Mouse (Mus musculus) bone marrow macrophage, adult 2 months (primary cell): ENCODE measurements around the gene Prg3. TPM values are rescaled to one million over a fixed set of nuclear protein-coding genes. Genes with fewer than 3 reads are reported as not detected.

Source experiments
- H3K27ac ChIP-seq: 2 replicates; pipeline ENCODE4 v1.5.1; 2012; ENCODE audit warnings: low read depth, low read length; ENCODE audit not compliant: insufficient read depth
- H3K4me1 ChIP-seq: 2 replicates; pipeline ENCODE4 v1.6.1; 2012; ENCODE audit warnings: low read length; ENCODE audit not compliant: control insufficient read depth, insufficient read depth
- H3K4me3 ChIP-seq: 2 replicates; pipeline ENCODE4 v1.5.1; 2012; ENCODE audit warnings: mild to moderate bottlenecking, low read length, moderate library complexity; ENCODE audit not compliant: insufficient read depth
- CTCF ChIP-seq: IDR thresholded peaks from 2 replicates; pipeline ENCODE4 v1.5.1; 2012; ENCODE audit warnings: low read depth, mild to moderate bottlenecking, low read length, moderate library complexity
- POLR2A ChIP-seq: IDR thresholded peaks from 2 replicates; pipeline ENCODE4 v1.6.1; 2012; ENCODE audit warnings: mild to moderate bottlenecking, low read depth, low read length, borderline replicate concordance
- polyA plus RNA-seq: library from polyadenylated mRNA; stranded (reverse); fragments of >200 nt; gene quantifications from 2 replicates; pipeline ENCODE4 v1.2.4, GENCODE M21; 2012; ENCODE audit not compliant: missing spikeins, insufficient read depth, insufficient read length

Prg3 gene
- not detected in 2 replicates for polyA plus RNA-seq

DNA sequence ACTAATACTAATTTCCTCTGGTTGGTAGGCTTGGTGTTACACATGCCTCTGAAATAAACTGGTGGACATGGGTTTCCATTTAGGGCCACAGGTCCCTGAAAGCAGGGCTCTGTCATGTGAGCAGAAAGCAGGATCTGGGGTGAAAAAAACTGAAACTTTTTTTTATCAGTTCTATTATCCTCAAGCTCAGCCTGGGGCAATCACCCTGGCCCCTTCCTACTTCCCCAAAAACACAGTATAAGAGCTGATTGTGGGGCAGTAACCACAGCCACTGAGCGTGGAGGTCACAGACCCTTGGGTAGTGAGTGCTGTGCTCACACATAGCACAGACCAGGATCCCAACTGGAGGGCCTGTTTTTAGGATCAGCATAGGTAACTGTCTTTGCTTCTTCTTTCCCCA is at the start of gene Prg3:
Prg3 (plus strand) TSS at position 286 of the 400 bp plus-strand sequence.
- Histone ChIP-seq H3K4me1 (no peaks in the 10 kb centered on the region), H3K27ac (no peak within 1 kb of the TSS)
- TF ChIP-seq POLR2A, result no peak

DNA sequence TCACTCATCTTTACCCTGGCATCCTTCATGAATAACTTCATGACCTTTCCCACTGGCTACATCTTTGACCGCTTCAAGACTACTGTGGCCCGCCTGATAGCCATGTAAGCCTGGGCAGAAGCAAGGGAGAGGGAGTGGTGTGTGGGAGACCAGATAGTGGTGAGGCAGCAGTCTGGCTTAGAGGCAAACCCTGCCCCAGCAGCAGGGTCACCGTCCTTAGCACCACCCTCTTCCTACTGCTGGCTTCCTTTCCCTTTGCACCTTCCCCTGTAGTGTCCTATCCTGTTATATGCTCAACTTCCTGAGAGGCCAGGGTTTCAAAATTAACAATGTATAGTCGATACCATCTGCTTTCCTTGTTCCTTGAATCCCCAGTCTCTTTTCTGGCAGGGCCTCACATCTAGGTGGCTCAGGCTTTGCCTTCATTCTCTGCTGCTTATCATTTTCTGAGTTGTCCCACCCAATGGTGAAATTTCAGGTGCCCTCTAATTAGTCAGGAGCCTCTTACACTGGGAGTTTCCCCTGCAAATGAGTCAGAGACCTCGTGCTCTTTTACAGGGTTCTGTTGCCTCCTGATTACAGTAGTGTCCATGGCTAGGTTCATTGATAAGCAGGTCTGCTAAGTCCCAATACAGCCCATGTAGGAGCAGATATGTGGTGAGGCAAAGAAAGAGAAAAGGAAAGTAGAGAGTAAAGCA is 49.6 kb upstream of the Prg3 start:
- H3K27ac ChIP-seq, result peak overlapping the region; percentile 37
- H3K4me1 ChIP-seq, result peaks cover 20% of the 10 kb centered on the region
- peak overlapping the region; percentile 64 for H3K4me3 ChIP-seq
- TF ChIP-seq POLR2A, result no peak
- TF ChIP-seq CTCF, result no peak

More for the DNA sequence above, at the start of gene Prg3:
- H3K4me3 ChIP-seq, result no peak within 1 kb of the TSS

DNA sequence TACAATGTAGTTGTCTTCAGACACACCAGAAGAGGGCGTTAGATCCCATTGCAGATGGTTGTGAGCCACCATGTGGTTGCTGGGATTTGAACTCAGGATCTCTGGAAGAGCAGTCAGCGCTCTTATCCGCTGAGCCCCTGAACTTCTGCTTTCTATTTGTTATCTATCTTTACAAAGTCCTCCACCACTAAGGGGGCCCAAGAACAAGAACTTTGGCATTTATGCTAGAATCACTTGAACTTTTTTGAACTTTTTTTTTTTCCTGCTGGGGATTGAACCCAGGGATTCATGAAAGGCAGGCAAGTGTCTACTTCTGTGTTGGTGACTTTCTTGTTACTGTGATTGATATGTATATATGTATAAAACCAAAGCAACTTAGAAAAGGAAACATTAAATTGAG is 48.7 kb upstream of the Prg3 start:
- Histone ChIP-seq H3K27ac (no peak overlapping the region), H3K4me1 (peaks cover 14% of the 10 kb centered on the region), H3K4me3 (no peak overlapping the region)
- TF ChIP-seq POLR2A (no peak), CTCF (no peak)

DNA sequence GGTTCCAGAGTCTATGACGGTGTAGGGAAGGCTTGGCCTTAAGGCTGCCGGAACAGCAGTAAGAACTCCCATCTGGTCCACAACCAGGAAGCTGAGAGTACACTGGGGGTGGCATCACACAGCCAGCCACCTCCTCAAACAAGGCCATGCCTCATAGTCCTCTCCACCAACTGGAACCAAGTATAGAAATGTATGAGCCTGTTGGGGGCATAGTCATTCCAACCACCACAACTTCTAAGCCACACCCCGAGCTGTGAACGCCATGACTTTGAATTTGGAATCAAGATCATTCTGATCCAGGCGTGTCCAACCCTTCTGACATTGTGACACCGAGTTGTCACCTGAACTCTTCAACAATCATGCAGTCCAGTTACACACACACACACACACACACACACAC is 48.3 kb upstream of the Prg3 start:
- no peak overlapping the region for H3K27ac ChIP-seq
- H3K4me3 ChIP-seq, result no peak overlapping the region
- H3K4me1 ChIP-seq, result peaks cover 11% of the 10 kb centered on the region
- TF ChIP-seq POLR2A (no peak), CTCF (no peak)

DNA sequence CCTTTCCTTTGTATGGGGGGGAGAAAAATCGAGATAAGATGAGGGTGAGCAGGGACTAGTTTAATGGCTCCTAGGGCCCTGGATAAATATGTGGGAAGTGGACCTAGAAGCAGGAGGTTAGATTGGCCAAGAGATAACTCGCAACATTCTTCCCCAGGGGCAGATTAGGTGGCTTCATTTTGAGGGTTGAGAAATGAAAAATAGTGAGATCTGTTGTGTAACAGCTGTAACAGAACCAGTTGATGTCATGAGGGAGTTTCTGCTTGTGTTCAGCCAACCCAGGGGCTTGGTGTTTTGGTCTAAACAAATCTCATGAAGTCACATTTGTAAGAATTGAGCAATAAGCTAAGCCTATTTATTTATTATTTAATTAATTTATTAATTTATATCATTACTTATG is 46.7 kb upstream of the Prg3 start:
- Histone ChIP-seq H3K4me1 (peaks cover 11% of the 10 kb centered on the region), H3K4me3 (no peak overlapping the region), H3K27ac (no peak overlapping the region)
- no peak for TF ChIP-seq CTCF
- TF ChIP-seq POLR2A, result no peak

DNA sequence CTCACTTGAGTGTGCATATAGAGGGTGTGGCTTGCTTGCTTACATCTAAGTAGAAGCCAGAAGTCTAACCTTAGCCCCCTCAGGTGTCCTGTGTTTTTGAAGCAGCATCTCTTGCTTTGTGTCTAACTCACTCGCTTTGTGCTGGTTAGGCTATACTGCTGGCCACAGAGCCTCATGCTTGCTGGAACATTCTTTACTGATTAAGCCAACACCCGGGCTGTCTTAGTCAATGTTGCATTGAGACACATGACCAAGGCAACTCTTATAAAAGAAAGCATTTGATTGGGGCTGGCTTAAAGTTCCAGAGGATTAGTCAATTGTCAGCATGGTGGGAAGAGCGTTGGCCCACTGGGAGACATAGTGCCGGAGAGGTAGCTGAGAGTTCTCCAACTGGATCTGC is 46.2 kb upstream of the Prg3 start:
- Histone ChIP-seq H3K27ac (no peak overlapping the region), H3K4me1 (peaks cover 11% of the 10 kb centered on the region), H3K4me3 (no peak overlapping the region)
- TF ChIP-seq CTCF (no peak), POLR2A (no peak)

DNA sequence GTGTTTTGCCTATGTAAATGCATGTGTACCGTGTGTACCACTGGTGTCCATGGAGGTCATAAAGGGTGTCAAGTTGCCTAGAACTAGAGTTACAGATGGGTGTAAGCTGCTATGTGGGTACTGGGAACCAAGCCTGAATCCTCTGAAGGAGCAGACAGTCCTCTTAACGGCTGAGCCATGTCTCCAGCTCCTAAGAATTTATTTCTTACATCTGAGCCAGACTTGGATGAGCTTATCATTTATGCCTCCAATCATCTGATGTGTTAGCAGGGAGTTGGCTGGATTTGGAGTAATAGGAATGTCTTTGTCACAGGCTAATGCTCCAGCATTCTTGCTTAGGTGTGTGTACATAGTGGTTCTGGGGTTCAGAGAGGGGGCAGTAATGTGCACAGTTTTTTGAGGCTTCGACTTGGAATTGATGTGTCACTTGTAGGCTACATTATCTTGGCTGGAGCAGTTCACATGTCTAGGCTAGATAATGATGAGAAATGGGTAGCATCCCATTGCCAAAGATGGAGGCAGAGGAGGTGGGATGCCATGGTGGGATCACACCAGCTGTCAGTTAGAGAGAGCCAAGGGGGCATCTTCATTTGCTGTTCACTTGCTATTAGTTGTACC is 40.8 kb upstream of the Prg3 start:
- TF ChIP-seq CTCF (no peak), POLR2A (no peak)
- no peak overlapping the region for H3K27ac ChIP-seq
- no peaks in the 10 kb centered on the region for H3K4me1 ChIP-seq
- H3K4me3 ChIP-seq, result no peak overlapping the region

DNA sequence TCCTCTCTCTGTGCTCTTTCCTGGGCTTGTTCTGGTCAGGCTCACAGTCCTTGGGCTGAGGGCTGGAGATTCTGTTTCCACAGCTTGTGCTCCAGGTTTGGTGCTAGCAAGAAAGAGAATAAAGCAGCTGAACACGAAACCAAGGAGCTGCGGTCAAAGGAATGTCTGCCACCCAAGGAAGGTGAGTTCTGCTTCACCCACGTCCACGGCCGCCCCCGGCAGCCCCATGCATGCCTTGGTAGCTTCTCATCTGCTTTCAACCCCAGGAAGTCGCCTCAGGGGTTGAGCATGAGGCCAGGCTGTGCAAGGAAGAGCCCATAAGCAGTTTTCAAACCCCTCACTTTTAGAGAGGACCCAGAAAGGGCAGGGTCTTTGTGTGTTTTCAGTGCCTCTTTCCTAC is 39.8 kb upstream of the Prg3 start:
- H3K4me3 ChIP-seq, result no peak overlapping the region
- H3K27ac ChIP-seq, result no peak overlapping the region
- no peaks in the 10 kb centered on the region for H3K4me1 ChIP-seq
- TF ChIP-seq POLR2A (no peak), CTCF (no peak)

DNA sequence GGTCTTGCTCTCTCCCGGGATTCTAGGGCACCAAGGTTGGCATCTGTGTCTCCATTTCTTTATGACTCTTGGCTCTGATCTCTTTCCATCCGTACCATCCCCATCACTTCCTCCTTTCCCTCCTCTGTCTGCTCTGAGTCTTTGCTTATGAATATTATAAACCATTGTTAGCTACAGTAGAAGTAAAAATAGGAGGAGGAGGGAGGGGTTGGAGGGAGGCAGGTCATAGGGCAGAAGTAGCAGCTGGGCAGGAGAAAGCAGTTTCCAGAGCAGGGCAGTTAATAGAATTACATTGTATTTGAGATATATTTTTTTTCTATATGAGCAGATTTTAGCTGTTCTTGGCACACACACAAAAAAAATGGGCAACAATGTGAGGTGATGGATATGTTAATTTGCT is 39.3 kb upstream of the Prg3 start:
- Histone ChIP-seq H3K27ac (no peak overlapping the region), H3K4me1 (no peaks in the 10 kb centered on the region), H3K4me3 (no peak overlapping the region)
- TF ChIP-seq POLR2A (no peak), CTCF (no peak)

DNA sequence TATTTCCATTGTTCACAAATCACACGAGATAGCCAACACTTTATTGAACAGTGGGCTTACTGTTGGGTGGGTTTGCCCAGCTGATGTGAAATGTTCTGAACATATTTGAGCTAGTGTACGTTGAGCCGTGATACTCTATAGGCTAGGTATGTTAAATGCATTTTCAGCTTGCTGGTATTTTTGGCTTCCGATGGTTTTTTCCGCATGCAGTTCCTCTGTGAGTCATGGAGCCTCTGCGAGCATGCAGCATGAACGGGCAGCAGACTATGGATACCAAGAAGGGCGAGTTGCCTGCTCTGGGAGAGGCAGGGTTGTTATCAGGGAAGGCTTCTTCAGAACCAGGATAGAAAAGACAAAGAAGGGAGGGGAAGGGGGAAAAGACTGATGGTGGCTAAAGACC is 37.0 kb upstream of the Prg3 start:
- TF ChIP-seq POLR2A, result no peak
- no peak for TF ChIP-seq CTCF
- H3K27ac ChIP-seq, result no peak overlapping the region
- no peak overlapping the region for H3K4me3 ChIP-seq
- no peaks in the 10 kb centered on the region for H3K4me1 ChIP-seq

DNA sequence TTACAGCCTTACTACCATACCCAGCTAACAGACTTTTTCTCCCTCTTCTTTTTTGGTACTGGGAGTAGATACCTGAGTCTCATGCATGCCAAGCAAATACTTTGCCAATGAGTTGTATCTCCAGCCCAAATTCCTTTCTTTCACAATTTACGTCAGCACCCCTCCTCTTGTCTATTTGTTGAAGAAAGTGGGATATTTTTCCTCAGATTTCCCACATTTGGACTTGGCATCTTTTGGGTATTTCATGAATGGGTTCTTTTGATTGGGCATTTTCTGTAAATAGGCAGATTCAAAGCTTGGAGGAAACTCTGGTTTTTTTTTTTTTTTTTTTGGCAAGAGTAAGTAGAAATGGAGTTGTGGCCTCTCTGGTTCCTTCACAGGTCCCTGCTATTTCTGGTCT is 35.8 kb upstream of the Prg3 start:
- H3K27ac ChIP-seq, result no peak overlapping the region
- no peak overlapping the region for H3K4me3 ChIP-seq
- no peaks in the 10 kb centered on the region for H3K4me1 ChIP-seq
- TF ChIP-seq POLR2A (no peak), CTCF (no peak)
